Mouse (Mus musculus): Measurements from ENCODE around the gene Lingo3. TPM values are rescaled to one million over a fixed set of nuclear protein-coding genes. Genes with fewer than 3 reads are reported as not detected.
A peak's percentile ranks its signal among the peaks of the same experiment; 100 is the strongest.
"Not testable (repeated sequence)": the region's sequence is repeated elsewhere in the genome, so short reads cannot be mapped to it uniquely, and the experiment has no call there.

The Lingo3 gene
- polyA plus RNA-seq, 1 experiment from 2014 or later = 0.94 TPM

GRCm38 (mm10) chr10:80816303-80816702, 27.5 kb downstream of the Lingo3 start:
- not testable (repeated sequence) for H3K4me1 ChIP-seq; H3K9me3 ChIP-seq (replicated peaks); H3K4me2 ChIP-seq (replicated peaks); H3K27ac ChIP-seq; ATAC-seq (ENCODE audit: low FRiP score); H3K4me3 ChIP-seq; H3K9ac ChIP-seq; H3K36me3 ChIP-seq; H3K27me3 ChIP-seq
- WGBS = 91% methylated on average over 3 of the region's 3 CpGs

- ATAC-seq (ENCODE audit: low FRiP score) = no peak
- WGBS = 64% methylated on average over 7 of the region's 7 CpGs
- no peak overlapping the region for H3K4me3 ChIP-seq
- H3K9me3 ChIP-seq (replicated peaks) = no peaks in the 10 kb centered on the region
- peaks cover 5% of the 10 kb centered on the region for H3K4me1 ChIP-seq
- H3K9ac ChIP-seq = no peak overlapping the region
- H3K4me2 ChIP-seq (replicated peaks) = no peak overlapping the region
- peaks cover 25% of the 10 kb centered on the region for H3K27me3 ChIP-seq
- H3K36me3 ChIP-seq = no peaks in the 10 kb centered on the region
- no peak overlapping the region for H3K27ac ChIP-seq
Measured at GRCm38 (mm10) chr10:80814800-80815199, 29.0 kb downstream of the Lingo3 start.

GRCm38 (mm10) chr10:80813366-80813765, 30.5 kb downstream of the Lingo3 start, which contains the start of gene Jsrp1:
Jsrp1 (minus strand) TSS chr10:80813498.
- 83% methylated on average over 4 of the region's 4 CpGs for WGBS
- H3K27me3 ChIP-seq = peaks cover 38% of the 10 kb centered on the region
- no peak within 1 kb of the TSS for H3K9ac ChIP-seq

DNA sequence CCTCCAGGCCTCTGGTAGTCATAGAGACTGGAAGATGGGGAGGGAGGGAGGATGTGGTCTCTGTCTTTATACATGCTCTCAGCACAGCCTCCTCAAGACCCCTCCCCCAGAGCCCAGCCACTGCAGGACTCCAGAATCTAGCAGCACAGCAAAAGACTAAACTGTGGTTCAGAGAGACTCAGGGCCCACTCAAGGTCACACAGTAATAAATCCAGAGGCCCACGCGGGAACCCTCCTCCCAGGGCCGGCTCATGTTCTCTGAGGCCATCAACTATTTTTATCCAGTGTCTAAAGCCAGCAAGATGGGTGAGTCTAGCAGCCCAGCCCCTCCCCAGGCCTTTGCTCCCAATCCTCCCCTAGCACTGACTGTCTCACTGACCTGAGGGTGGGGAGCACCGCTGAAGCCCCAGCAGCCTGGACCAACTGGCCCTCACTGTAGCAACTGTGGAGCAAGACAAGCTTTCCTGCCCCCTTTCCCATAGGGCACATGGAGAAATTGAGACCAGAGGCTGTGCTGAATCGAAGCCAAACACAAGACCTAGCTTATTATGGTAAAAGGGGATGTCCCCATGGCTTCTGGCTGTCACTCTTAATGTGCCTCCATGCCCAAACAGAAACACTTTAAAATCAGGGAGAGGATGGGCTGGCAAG, 31.3 kb downstream of the Lingo3 start:
- no peaks in the 10 kb centered on the region for H3K36me3 ChIP-seq
- H3K27me3 ChIP-seq = peaks cover 42% of the 10 kb centered on the region
- H3K9me3 ChIP-seq (replicated peaks) = no peaks in the 10 kb centered on the region
- 67% methylated on average over 5 of the region's 5 CpGs for WGBS
- H3K4me2 ChIP-seq (replicated peaks) = no peak overlapping the region
- H3K27ac ChIP-seq = no peak overlapping the region
- peaks cover 23% of the 10 kb centered on the region for H3K4me1 ChIP-seq
- no peak overlapping the region for H3K4me3 ChIP-seq
- no peak overlapping the region for H3K9ac ChIP-seq
- no peak for ATAC-seq (ENCODE audit: low FRiP score)

More at GRCm38 (mm10) chr10:80813366-80813765, 30.5 kb downstream of the Lingo3 start, which contains the start of gene Jsrp1:
- no peak within 1 kb of the TSS for H3K4me2 ChIP-seq (replicated peaks)
- peaks cover 14% of the 10 kb centered on the region for H3K4me1 ChIP-seq
- H3K9me3 ChIP-seq (replicated peaks) = no peaks in the 10 kb centered on the region
- no peaks in the 10 kb centered on the region for H3K36me3 ChIP-seq
- no peak within 1 kb of the TSS for H3K4me3 ChIP-seq
- no peak for ATAC-seq (ENCODE audit: low FRiP score)
- no peak within 1 kb of the TSS for H3K27ac ChIP-seq

GRCm38 (mm10) chr10:80810084-80810483, 33.8 kb downstream of the Lingo3 start:
- Histone ChIP-seq H3K27me3 (peaks cover 62% of the 10 kb centered on the region), H3K9me3 (replicated peaks) (no peaks in the 10 kb centered on the region), H3K36me3 (peaks cover 4% of the 10 kb centered on the region; the same call in 1 of the 2 replicates), H3K9ac (no peak overlapping the region), H3K4me2 (replicated peaks) (peak overlapping the region; percentile 23; the same call in 1 of the 2 replicates), H3K4me1 (peaks cover 41% of the 10 kb centered on the region), H3K27ac (no peak overlapping the region), H3K4me3 (no peak overlapping the region)
- WGBS = 5% methylated on average over 20 of the region's 20 CpGs
- ATAC-seq (ENCODE audit: low FRiP score) = no peak

DNA sequence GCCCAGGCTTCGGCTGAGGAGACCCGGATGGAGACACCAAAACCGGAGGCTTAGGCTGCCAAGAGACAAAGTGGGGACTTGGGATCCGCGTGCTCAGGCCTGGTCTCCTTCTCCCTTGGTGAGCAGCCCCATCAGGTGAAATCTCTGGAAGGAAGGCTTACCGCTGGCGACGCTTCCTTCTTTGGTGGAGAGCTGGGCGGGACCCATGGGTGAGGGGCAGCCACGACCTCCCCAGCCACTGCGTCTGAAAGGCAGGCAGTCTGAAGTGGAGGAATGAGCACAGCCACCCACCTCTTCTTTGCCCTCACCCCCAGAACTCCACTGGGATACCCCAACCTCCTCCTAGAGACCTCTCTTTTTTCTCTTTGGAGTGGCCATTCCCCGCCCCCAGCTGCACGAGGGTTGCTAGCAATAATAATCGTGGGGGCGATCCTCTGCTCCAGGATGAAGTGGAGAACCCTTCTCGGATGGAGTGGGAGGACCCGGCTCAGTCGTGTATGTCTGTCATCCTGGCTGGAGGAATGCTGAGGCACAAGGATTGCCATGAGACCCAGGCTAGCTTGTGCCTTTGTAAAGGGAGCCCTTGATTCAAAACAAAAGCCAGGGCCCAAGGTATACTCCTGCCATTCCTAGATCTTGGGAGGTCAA, 34.7 kb downstream of the Lingo3 start:
- WGBS = 5% methylated on average over 18 of the region's 18 CpGs
- peaks cover 69% of the 10 kb centered on the region for H3K27me3 ChIP-seq
- 0 out of 2 replicates have a peak overlapping the region, but pooled peaks have one; percentile 33 for H3K9ac ChIP-seq
- peak overlapping the region; percentile 19 for H3K4me3 ChIP-seq
- no peak overlapping the region for H3K27ac ChIP-seq
- ATAC-seq (ENCODE audit: low FRiP score) = no peak
- H3K36me3 ChIP-seq = peaks cover 14% of the 10 kb centered on the region
- peak overlapping the region; percentile 38 for H3K4me2 ChIP-seq (replicated peaks)
- no peaks in the 10 kb centered on the region for H3K9me3 ChIP-seq (replicated peaks)
- H3K4me1 ChIP-seq = peaks cover 41% of the 10 kb centered on the region

DNA sequence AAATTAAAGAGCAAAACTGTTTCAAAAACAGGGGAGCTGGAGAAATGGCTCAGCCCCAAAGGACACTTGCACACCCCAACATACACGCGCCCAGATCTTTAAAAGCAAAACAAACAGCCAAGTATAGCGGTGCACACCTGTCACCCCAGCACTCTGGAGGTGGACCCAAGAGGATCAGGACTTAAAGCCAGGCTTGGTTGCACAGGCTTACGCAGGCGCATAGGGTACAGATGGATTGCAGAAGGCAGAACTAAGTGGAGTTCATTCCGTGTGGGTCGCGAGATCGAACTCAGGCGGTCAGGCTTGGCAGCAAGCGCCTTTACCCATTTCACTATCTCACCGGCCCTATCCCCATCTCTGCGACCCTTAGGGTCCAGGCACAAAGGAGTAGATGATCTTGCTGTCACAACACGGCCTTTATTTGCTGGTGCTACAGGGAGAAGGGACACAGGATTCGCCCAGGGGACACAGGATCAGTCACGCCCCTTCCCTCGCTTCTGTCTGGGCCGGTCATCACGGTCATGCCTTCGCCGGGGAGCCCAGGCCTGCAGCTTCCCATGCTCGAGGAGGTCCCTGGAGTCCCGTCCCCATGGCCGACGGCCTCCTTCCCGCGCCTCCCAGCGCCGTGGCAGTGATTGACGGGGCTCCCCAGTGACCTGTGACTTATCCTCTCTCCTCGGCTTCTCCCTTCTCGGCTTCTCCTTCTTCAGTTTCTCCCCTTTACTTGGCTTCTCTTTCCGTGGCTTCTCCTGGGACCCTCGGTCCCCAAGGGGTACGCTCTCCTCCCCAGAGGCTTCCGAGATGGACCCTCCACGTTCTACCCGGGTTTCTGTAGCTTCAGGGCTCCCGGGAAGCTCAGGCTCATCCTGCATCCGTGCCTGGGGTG, 35.5 kb downstream of the Lingo3 start:
- H3K27me3 ChIP-seq = peaks cover 65% of the 10 kb centered on the region
- H3K4me2 ChIP-seq (replicated peaks) = peak overlapping the region; percentile 98
- ATAC-seq (ENCODE audit: low FRiP score) = no peak
- H3K4me1 ChIP-seq = peaks cover 41% of the 10 kb centered on the region
- peak overlapping the region; percentile 19 for H3K4me3 ChIP-seq
- peaks cover 22% of the 10 kb centered on the region for H3K36me3 ChIP-seq
- H3K27ac ChIP-seq = 0 out of 2 replicates have a peak overlapping the region, but pooled peaks have one; percentile 76
- no peaks in the 10 kb centered on the region for H3K9me3 ChIP-seq (replicated peaks)
- 17% methylated on average over 40 of the region's 40 CpGs for WGBS
- 0 out of 2 replicates have a peak overlapping the region, but pooled peaks have one; percentile 76 for H3K9ac ChIP-seq

GRCm38 (mm10) chr10:80807057-80807627, 36.7 kb downstream of the Lingo3 start:
- Histone ChIP-seq H3K4me1 (peaks cover 41% of the 10 kb centered on the region), H3K4me3 (peak overlapping the region; percentile 47), H3K4me2 (replicated peaks) (peak overlapping the region; percentile 98), H3K36me3 (peaks cover 34% of the 10 kb centered on the region), H3K9ac (peak overlapping the region; percentile 76), H3K27ac (peak overlapping the region; percentile 76), H3K27me3 (peaks cover 63% of the 10 kb centered on the region), H3K9me3 (replicated peaks) (no peaks in the 10 kb centered on the region)
- peak; percentile 78 for ATAC-seq (ENCODE audit: low FRiP score)
- under 1% methylated on average over 58 of the region's 58 CpGs for WGBS

- Histone ChIP-seq H3K4me2 (replicated peaks) (peak overlapping the region; percentile 98), H3K9me3 (replicated peaks) (no peaks in the 10 kb centered on the region), H3K4me1 (peaks cover 41% of the 10 kb centered on the region), H3K4me3 (peak overlapping the region; percentile 47), H3K27me3 (peaks cover 60% of the 10 kb centered on the region), H3K36me3 (peaks cover 40% of the 10 kb centered on the region), H3K9ac (peak overlapping the region; percentile 76), H3K27ac (peak overlapping the region; percentile 76)
- 36% methylated on average over 34 of the region's 34 CpGs for WGBS
- ATAC-seq (ENCODE audit: low FRiP score) = peak; percentile 15; the same call in 1 of the 2 replicates
Measured at GRCm38 (mm10) chr10:80806341-80807056, 37.3 kb downstream of the Lingo3 start.

DNA sequence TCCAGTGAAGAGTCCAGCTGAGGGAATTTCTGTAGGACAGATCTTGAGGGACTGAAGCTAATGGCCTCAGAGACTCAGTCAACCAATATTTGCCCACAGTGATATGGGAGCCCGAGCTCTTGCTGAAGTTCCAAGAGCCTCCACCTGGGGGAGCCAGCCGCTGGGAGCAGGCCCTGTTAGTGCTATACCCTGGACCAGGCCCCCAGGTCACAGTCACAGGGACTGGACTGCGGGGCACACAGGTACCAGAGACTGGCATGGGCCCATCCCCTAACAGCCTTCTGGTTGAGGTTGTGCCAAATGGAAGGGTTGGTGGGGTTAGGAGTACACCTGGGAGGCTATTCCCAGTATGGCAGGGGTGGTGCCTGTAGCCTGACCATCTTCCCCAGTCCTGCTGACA, 37.9 kb downstream of the Lingo3 start:
- peak; percentile 31 for ATAC-seq (ENCODE audit: low FRiP score)
- Histone ChIP-seq H3K4me3 (0 out of 2 replicates have a peak overlapping the region, but pooled peaks have one; percentile 47), H3K9me3 (replicated peaks) (no peaks in the 10 kb centered on the region), H3K4me2 (replicated peaks) (no peak overlapping the region), H3K27ac (no peak overlapping the region), H3K27me3 (peaks cover 55% of the 10 kb centered on the region), H3K36me3 (peaks cover 46% of the 10 kb centered on the region), H3K9ac (peak overlapping the region; percentile 76; the same call in 1 of the 2 replicates), H3K4me1 (peaks cover 41% of the 10 kb centered on the region)
- WGBS = 23% methylated on average over 3 of the region's 3 CpGs

DNA sequence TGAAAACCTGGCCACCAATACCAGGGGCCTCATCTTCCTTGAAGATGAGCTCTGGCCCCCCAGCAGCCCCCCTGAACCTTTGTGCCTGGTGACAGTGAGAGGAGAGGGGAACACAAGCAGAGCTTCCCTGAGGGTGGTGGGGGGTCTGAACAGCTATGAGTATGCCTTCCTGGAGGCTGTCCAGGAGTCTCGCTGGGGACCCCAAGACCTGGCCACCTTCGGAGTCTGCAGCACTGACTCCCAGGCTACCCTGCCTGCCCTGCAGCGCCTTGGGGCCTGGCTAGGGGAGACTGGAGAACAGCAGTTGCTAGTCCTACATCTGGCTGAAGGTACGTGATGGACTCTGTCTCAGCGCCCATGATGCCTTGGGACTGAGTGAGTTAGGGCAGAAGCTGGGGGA, 38.5 kb downstream of the Lingo3 start:
- H3K9me3 ChIP-seq (replicated peaks) = no peaks in the 10 kb centered on the region
- no peak overlapping the region for H3K9ac ChIP-seq
- H3K36me3 ChIP-seq = peaks cover 46% of the 10 kb centered on the region
- H3K27me3 ChIP-seq = peaks cover 49% of the 10 kb centered on the region
- 81% methylated on average over 5 of the region's 5 CpGs for WGBS
- H3K4me2 ChIP-seq (replicated peaks) = no peak overlapping the region
- no peak for ATAC-seq (ENCODE audit: low FRiP score)
- H3K4me3 ChIP-seq = no peak overlapping the region
- H3K4me1 ChIP-seq = peaks cover 42% of the 10 kb centered on the region
- H3K27ac ChIP-seq = no peak overlapping the region

All from hindbrain, embryonic 12.5 days (tissue).